Mouse (Mus musculus) cerebellum, adult 8-10 months (tissue): ENCODE measurements around the gene Zic2.

Experiments
- DNase-seq: peaks from one replicate; pipeline ENCODE4 v3.0.0; 2022

Zic2 gene

GRCm38 (mm10) chr14:122513511-122514036, 38.3 kb downstream of the Zic2 start:
- no peak for DNase-seq

GRCm38 (mm10) chr14:122528475-122528874, 53.2 kb downstream of the Zic2 start:
- DNase-seq: no peak
